Mouse (Mus musculus) heart, postnatal 0 days (tissue): ENCODE measurements around the gene Casz1. TPM values are rescaled to one million over a fixed set of nuclear protein-coding genes. Genes with fewer than 3 reads are reported as not detected.

Experiments
- ATAC-seq: fragments of 200-750 bp; cut with Nextera tagmentation; 2 replicates; pipeline ENCODE4 v1.8.0; 2017; ENCODE audit warnings: low read depth, moderate number of reproducible peaks, moderate library complexity; ENCODE audit not compliant: insufficient read depth
- DNase-seq: peaks from one replicate; pipeline ENCODE4 v3.0.0-alpha.2; 2016; ENCODE audit warnings: low spot score
- H3K27ac ChIP-seq: fragments of 300-500 bp; sonication (generic); 2 replicates; pipeline ENCODE4 v1.5.1; 2014; ENCODE audit warnings: low read depth, mild to moderate bottlenecking
- H3K27me3 ChIP-seq: fragments of 300-500 bp; sonication (generic); 2 replicates; pipeline ENCODE4 v1.6.1; 2014; ENCODE audit warnings: low read length, mixed read lengths; ENCODE audit not compliant: control insufficient read depth, insufficient read depth
- H3K36me3 ChIP-seq: fragments of 300-500 bp; sonication (generic); replicated peaks from 2 replicates; pipeline ENCODE4 v1.6.1; 2014; ENCODE audit warnings: low read length, mixed read lengths; ENCODE audit not compliant: control insufficient read depth, insufficient read depth
- H3K4me1 ChIP-seq: fragments of 300-500 bp; sonication (generic); 2 replicates; pipeline ENCODE4 v1.6.1; 2014; ENCODE audit warnings: antibody characterized with exemption; ENCODE audit not compliant: control insufficient read depth, insufficient read depth
- H3K4me2 ChIP-seq: fragments of 300-500 bp; sonication (generic); 2 replicates; pipeline ENCODE4 v1.6.1; 2014; ENCODE audit warnings: low read depth, mild to moderate bottlenecking, low read length, moderate library complexity
- H3K4me3 ChIP-seq: fragments of 300-500 bp; sonication (generic); 2 replicates; pipeline ENCODE4 v1.5.1; 2014; ENCODE audit warnings: low read depth, low read length
- H3K9ac ChIP-seq: fragments of 300-500 bp; sonication (generic); replicated peaks from 2 replicates; pipeline ENCODE4 v1.6.1; 2014; ENCODE audit warnings: low read depth, low read length, mixed read lengths
- H3K9me3 ChIP-seq: fragments of 300-500 bp; sonication (generic); replicated peaks from 2 replicates; pipeline ENCODE4 v1.6.1; 2016; ENCODE audit warnings: low read length; ENCODE audit not compliant: control insufficient read depth
- CTCF ChIP-seq: IDR thresholded peaks from 2 replicates; pipeline ENCODE4 v1.5.1; 2016; ENCODE audit warnings: antibody characterized with exemption, control low read depth, low read depth
- EP300 ChIP-seq: IDR thresholded peaks from 2 replicates; pipeline ENCODE4 v1.6.1; 2016; ENCODE audit warnings: antibody characterized with exemption, low read depth
- WGBS: fragments of 180-500 bp; shearing (Covaris S2); extraction: QIAGEN DNeasy Blood & Tissue Kit; methylation state at CpG from one replicate; pipeline ENCODE4 v1.1.7; 2014; 5-methylcytosine and 5-hydroxymethylcytosine counted together
- polyA plus RNA-seq: library from polyadenylated mRNA; unstranded; fragments of >200 nt; fragmentation: Nextera tagmentation; extraction: Ambion mirVana; gene quantifications from 2 replicates; pipeline ENCODE4 v1.2.1, GENCODE M21; 2015
- total RNA-seq: library from RNA; depleted of rRNA; stranded (reverse); fragments of >200 nt; gene quantifications from 2 replicates; pipeline ENCODE4 v1.2.3, GENCODE M21; 2014; ENCODE audit warnings: low replicate concordance; rRNA removed

Gene Casz1
- total RNA-seq: 42.6 and 45.4 TPM in 2 replicates
- 13.7 and 16.4 TPM in 2 replicates for polyA plus RNA-seq

DNA sequence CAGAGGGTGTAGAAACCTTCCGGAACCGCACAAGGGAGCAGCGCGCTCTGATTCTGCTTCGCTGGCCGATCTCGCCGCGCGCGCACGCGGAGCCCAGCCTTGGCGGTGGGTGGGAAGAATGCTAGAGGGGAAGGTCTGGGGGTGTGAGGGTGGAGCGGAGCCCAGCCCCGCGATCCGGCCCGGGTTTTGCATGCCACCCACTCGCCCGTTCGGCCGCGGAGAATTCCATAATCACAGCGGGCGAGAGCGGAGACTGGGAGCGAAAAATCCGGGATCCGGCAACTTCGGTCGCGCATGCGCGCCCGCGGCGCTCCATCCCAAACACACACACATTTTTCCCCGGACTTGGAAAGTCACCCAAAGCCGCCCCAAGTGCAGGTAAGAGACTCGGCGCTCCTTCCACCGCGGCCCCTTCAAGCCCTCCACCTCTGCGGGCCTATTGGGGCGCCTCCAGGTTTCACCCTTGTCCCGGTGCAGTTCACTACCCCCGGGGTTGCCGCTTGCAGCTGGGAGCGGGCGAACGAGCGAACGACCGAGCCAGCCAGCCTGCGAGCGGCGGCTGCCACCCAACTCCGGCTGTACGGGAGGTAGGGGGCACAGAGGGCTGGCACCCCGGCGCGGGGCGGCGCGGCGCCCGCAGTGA, at the start of gene Casz1:
Gene Casz1, plus strand, starts transcription at position 293 of the 643 bp plus-strand sequence.
- Histone ChIP-seq H3K4me3 (peak within 1 kb of the TSS; percentile 98), H3K4me1 (peaks cover 11% of the 10 kb centered on the region), H3K4me2 (peak within 1 kb of the TSS; percentile 78), H3K36me3 (no peaks in the 10 kb centered on the region), H3K27me3 (no peaks in the 10 kb centered on the region), H3K27ac (peak within 1 kb of the TSS; percentile 97), H3K9ac (peak within 1 kb of the TSS; percentile 94), H3K9me3 (no peaks in the 10 kb centered on the region)
- ATAC-seq (peak; percentile 78), DNase-seq (peak; percentile 95)
- peak; percentile 74 for TF ChIP-seq EP300
- no peak for TF ChIP-seq CTCF
- WGBS: under 1% methylated on average over 61 of the region's 68 CpGs

DNA sequence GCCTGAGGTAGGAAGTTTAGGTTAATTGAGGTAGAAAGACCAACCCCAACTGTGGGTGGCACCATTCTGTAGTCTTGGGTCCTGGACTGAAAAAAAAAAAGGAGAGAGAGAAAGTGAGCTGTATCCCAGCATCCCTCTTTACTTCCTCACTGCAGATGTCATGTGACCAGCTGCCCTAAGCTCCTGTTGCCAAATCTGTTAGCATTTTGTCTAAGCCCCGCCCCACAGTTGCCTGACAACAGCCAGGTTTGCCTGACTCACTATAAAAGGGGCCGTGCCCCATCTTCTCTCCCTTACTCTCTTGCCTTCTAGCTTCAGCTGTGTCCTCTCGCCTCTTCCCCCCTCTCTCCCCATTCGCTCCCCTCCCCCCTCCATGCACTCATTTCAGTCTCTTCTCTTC, 45.4 kb upstream of the Casz1 start:
- H3K36me3 ChIP-seq: no peaks in the 10 kb centered on the region
- WGBS: 42% methylated on average over 4 of the region's 4 CpGs
- ATAC-seq (no peak), DNase-seq (no peak)
- H3K27me3 ChIP-seq: no peaks in the 10 kb centered on the region
- TF ChIP-seq EP300 (no peak), CTCF (no peak)
- no peak overlapping the region for H3K4me3 ChIP-seq
- no peaks in the 10 kb centered on the region for H3K4me1 ChIP-seq
- no peak overlapping the region for H3K4me2 ChIP-seq
- no peaks in the 10 kb centered on the region for H3K9me3 ChIP-seq
- H3K27ac ChIP-seq: no peak overlapping the region
- H3K9ac ChIP-seq: no peak overlapping the region

DNA sequence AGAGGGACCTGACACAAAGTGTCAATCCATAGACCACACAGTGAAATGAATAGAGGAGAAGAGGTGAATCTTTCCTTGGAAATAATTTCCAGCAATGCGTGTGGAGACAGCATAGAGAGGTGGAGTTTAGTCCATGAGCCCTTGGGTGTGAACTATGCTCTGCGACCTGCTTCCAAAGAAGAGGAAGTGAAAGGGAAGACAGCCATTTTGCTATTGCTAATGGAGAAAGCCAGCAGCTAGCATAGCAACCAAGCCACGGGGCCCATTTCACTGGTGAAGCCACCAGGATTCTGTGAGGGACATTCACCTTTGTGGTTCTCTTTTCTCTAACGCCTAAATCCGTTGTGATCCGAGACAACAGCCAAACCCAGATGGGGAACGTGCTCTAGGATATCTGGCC, 44.1 kb upstream of the Casz1 start:
- H3K27ac ChIP-seq: no peak overlapping the region
- TF ChIP-seq CTCF (no peak), EP300 (no peak)
- H3K9ac ChIP-seq: no peak overlapping the region
- no peaks in the 10 kb centered on the region for H3K27me3 ChIP-seq
- H3K36me3 ChIP-seq: no peaks in the 10 kb centered on the region
- no peak overlapping the region for H3K4me2 ChIP-seq
- WGBS: 85% methylated on average over 7 of the region's 7 CpGs
- H3K4me1 ChIP-seq: no peaks in the 10 kb centered on the region
- H3K4me3 ChIP-seq: no peak overlapping the region
- H3K9me3 ChIP-seq: no peaks in the 10 kb centered on the region
- DNase-seq: no peak
- no peak for ATAC-seq

DNA sequence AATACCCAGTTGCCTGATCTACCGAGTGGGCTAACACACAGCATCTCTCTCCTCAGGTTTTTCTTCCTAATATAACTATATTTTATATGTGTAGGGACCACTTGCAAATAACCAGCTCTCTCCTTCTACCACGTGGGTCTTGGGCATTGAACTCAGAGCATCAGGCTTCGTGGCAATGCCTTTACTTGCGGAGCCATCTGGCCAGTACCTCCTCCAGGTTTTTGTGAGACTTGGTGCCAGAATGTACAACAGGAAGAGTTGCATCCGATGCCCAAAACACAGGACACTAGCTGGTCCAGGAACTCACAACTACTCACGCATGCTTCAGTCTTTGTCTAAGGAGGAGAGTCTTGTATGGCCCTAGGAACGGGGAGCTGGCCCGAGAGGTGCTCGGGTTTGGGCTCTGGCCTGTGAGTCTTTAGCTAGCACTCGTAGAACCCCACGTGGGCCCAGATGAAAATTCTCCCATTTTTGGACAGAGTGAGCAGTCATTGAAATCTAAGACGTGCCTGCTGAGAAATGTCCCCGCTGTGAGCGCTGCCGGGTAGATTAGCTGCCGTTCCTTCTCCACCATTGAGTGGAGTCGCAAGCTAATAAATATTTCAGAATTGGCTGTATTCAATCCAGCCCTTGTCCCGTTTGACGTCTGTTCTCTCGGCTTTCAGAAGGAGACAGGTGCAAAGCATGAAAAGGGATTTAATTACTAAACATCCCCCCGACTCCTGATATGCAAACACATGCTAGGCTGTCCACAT, 38.0 kb upstream of the Casz1 start:
- 77% methylated on average over 21 of the region's 21 CpGs for WGBS
- DNase-seq: no peak
- no peak overlapping the region for H3K27ac ChIP-seq
- no peak for ATAC-seq
- H3K36me3 ChIP-seq: no peaks in the 10 kb centered on the region
- no peak overlapping the region for H3K9ac ChIP-seq
- no peaks in the 10 kb centered on the region for H3K27me3 ChIP-seq
- peaks cover 15% of the 10 kb centered on the region for H3K4me1 ChIP-seq
- no peak overlapping the region for H3K4me2 ChIP-seq
- no peak for TF ChIP-seq CTCF
- no peak for TF ChIP-seq EP300
- no peak overlapping the region for H3K4me3 ChIP-seq
- no peaks in the 10 kb centered on the region for H3K9me3 ChIP-seq

DNA sequence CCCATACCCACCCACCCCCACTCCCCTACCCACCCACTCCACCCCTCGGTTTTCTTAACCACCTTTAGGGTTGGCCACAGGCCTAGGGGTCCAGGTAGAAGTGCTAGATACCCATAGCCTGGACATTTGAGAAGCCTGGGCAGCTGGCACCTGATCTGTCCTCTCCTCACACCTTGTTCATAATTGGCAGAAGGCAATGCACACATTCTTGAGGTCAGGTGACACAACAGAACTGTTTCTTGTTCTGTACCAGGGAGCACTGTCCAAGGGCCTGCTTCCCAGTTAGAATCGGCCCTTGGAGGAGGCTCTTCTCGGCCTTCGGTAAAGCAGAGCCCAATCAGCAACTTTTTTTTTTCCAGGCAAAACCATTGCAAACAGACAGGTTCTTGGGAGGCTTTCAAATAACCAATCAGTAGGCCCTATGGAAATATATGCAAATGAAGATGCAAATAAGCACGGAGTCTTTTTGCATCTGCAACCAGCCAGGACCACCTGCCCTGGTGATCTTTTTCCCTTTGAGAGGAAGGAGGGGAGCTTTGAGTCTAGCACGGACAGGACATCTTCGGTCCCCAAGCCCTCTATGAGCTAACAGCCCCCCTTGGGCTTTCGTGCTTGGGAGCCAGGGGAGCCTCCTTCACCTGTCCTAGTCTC, 36.4 kb upstream of the Casz1 start:
- Histone ChIP-seq H3K4me3 (no peak overlapping the region), H3K9me3 (no peaks in the 10 kb centered on the region), H3K4me1 (peaks cover 15% of the 10 kb centered on the region), H3K9ac (0 out of 2 replicates have a peak overlapping the region, but pooled peaks have one; percentile 20), H3K4me2 (no peak overlapping the region), H3K36me3 (no peaks in the 10 kb centered on the region), H3K27ac (no peak overlapping the region), H3K27me3 (no peaks in the 10 kb centered on the region)
- ATAC-seq (no peak), DNase-seq (no peak)
- TF ChIP-seq CTCF (no peak), EP300 (no peak)
- 55% methylated on average over 8 of the region's 8 CpGs for WGBS
